Mouse (Mus musculus): ENCODE results near the gene Slc5a3. TPM values are rescaled to one million over a fixed set of nuclear protein-coding genes. Genes with fewer than 3 reads are reported as not detected.

Slc5a3 gene
- total and polyA plus RNA-seq, 3 experiments: 2.9 to 6.7 TPM; not detected in 1

DNA sequence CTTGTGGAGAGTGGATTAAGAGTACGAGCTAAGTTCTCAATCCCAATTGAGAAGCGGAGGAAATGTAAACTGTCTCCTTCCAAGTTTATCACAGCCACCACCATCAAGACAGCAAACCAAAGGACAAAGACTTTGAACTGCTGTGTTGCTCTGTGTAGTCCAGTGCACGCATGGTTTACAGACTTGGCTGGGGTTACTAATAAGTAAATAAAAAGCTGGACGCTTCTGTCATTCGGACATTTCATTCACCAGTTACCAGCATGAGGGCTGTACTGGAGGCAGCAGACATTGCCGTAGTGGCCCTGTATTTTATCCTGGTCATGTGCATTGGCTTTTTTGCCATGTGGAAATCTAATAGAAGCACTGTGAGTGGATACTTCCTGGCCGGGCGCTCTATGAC is 18.7 kb downstream of the Slc5a3 start:
- no peaks in the 10 kb centered on the region; a peak in 1 of 4 replicates for H3K4me1 ChIP-seq (ENCODE audit: control insufficient read depth in 1 of 2, insufficient read depth in 2 of 2, low read length in 2 of 2)
- peaks cover 8% of the 10 kb centered on the region for H3K79me2 ChIP-seq (ENCODE audit: control insufficient read depth, insufficient read depth, low read length, poor library complexity)
- DNase-seq (ENCODE audit: low read depth, low spot score): no peak
- H3K36me3 ChIP-seq (ENCODE audit: control insufficient read depth in 1 of 2, insufficient read depth in 2 of 2, low read length in 2 of 2): peaks cover 0 to 5% of the 10 kb centered on the region in 2 experiments; a peak in 2 of 4 replicates
- H3K27ac ChIP-seq (ENCODE audit: control insufficient read depth, low read depth, low read length): no peak overlapping the region
- no peak overlapping the region for H3K9ac ChIP-seq (ENCODE audit: control insufficient read depth, low read depth, low read length, poor library complexity, severe bottlenecking)
- no peaks in the 10 kb centered on the region for H3K27me3 ChIP-seq (ENCODE audit: control insufficient read depth in 1 of 2, insufficient read depth in 2 of 2, low read length in 2 of 2)
- TF ChIP-seq USF2 (IDR thresholded peaks at IDR 0.05; ENCODE audit: borderline replicate concordance in 1 of 2, insufficient read depth in 1 of 2, low read depth in 1 of 2, low read length in 2 of 2) (no peak), MEF2A (IDR thresholded peaks at IDR 0.05; ENCODE audit: extremely low read depth, insufficient replicate concordance, low read depth, low read length, poor library complexity, severe bottlenecking) (no peak), ETS1 (IDR thresholded peaks at IDR 0.05; ENCODE audit: low read depth, low read length) (no peak), GABPA (IDR thresholded peaks at IDR 0.05; ENCODE audit: low read depth, low read length) (no peak), MYC (IDR thresholded peaks at IDR 0.05; ENCODE audit: low read depth, low read length) (no peak), USF1 (IDR thresholded peaks at IDR 0.05; ENCODE audit: low read depth, low read length) (no peak), HCFC1 (IDR thresholded peaks at IDR 0.05; ENCODE audit: low read depth, low read length) (no peak), KAT2A (conservative IDR thresholded peaks at IDR 0.05; ENCODE audit: low read depth, low read length) (no peak), RCOR1 (IDR thresholded peaks at IDR 0.05; ENCODE audit: low read depth, low read length) (no peak), ELF1 (IDR thresholded peaks at IDR 0.05; ENCODE audit: low read depth, low read length) (no peak), POLR2AphosphoS5 (IDR thresholded peaks at IDR 0.05; ENCODE audit: borderline replicate concordance, low read depth, low read length) (no peak), POLR2A (IDR thresholded peaks at IDR 0.05; ENCODE audit: control insufficient read depth in 1 of 2, insufficient read depth in 1 of 2, low read depth in 1 of 2, low read length in 2 of 2, poor library complexity in 1 of 2) (no peak), ZC3H11A (IDR thresholded peaks at IDR 0.05; ENCODE audit: low read depth, low read length) (no peak), MXI1 (IDR thresholded peaks at IDR 0.05; ENCODE audit: low read depth, low read length) (no peak), MAZ (IDR thresholded peaks at IDR 0.05; ENCODE audit: low read depth, low read length) (no peak), TAL1 (IDR thresholded peaks at IDR 0.05; ENCODE audit: low read length) (no peak), BHLHE40 (IDR thresholded peaks at IDR 0.05; ENCODE audit: borderline replicate concordance, low read depth, low read length) (no peak), E2F4 (IDR thresholded peaks at IDR 0.05; ENCODE audit: borderline replicate concordance, low read depth, low read length) (no peak), ZNF384 (IDR thresholded peaks at IDR 0.05; ENCODE audit: low read depth, low read length) (no peak), NELFE (IDR thresholded peaks at IDR 0.05; ENCODE audit: low read depth, low read length) (no peak)
- no peaks in the 10 kb centered on the region for H3K9me3 ChIP-seq (replicated peaks; ENCODE audit: insufficient read depth, low read length)
- no peak overlapping the region for H3K4me3 ChIP-seq (ENCODE audit: control insufficient read depth in 1 of 2, insufficient read depth in 1 of 2, low read depth in 2 of 2, low read length in 2 of 2)

All from MEL (cell line).